Mouse (Mus musculus) midbrain, embryonic 13.5 days (tissue): ENCODE results near the gene Tnfrsf17. TPM values are rescaled to one million over a fixed set of nuclear protein-coding genes. Genes with fewer than 3 reads are reported as not detected.
"Not testable (repeated sequence)": the region's sequence is repeated elsewhere in the genome, so short reads cannot be mapped to it uniquely, and the experiment has no call there.

Experiments
- ATAC-seq: fragments of 200-750 bp; cut with Nextera tagmentation; 2 replicates; pipeline ENCODE4 v1.8.0; 2017; ENCODE audit warnings: mild to moderate bottlenecking, moderate TSS enrichment, moderate library complexity
- H3K27ac ChIP-seq: fragments of 300-500 bp; sonication (generic); 2 replicates; pipeline ENCODE4 v1.5.1; 2015; ENCODE audit warnings: inconsistent platforms, mild to moderate bottlenecking, moderate library complexity
- H3K27me3 ChIP-seq: fragments of 300-500 bp; sonication (generic); 2 replicates; pipeline ENCODE4 v1.6.1; 2015; ENCODE audit warnings: mild to moderate bottlenecking, inconsistent platforms
- H3K36me3 ChIP-seq: fragments of 300-500 bp; sonication (generic); 2 replicates; pipeline ENCODE4 v1.6.1; 2015; ENCODE audit warnings: mild to moderate bottlenecking, inconsistent platforms
- H3K4me1 ChIP-seq: fragments of 300-500 bp; sonication (generic); replicated peaks from 2 replicates; pipeline ENCODE4 v1.6.1; 2015; ENCODE audit warnings: inconsistent platforms
- H3K4me2 ChIP-seq: fragments of 300-500 bp; sonication (generic); replicated peaks from 2 replicates; pipeline ENCODE4 v1.6.1; 2015; ENCODE audit warnings: moderate library complexity, mild to moderate bottlenecking, inconsistent platforms
- H3K4me3 ChIP-seq: fragments of 300-500 bp; sonication (generic); replicated peaks from 2 replicates; pipeline ENCODE4 v1.5.1; 2015; ENCODE audit warnings: mild to moderate bottlenecking, inconsistent platforms
- H3K9ac ChIP-seq: fragments of 300-500 bp; sonication (generic); replicated peaks from 2 replicates; pipeline ENCODE4 v1.6.1; 2015; ENCODE audit warnings: mild to moderate bottlenecking, inconsistent platforms
- H3K9me3 ChIP-seq: fragments of 300-500 bp; sonication (generic); 2 replicates; pipeline ENCODE4 v1.6.1; 2016; ENCODE audit warnings: mild to moderate bottlenecking, inconsistent platforms
- WGBS: fragments of 180-500 bp; shearing (Covaris S2); methylation state at CpG from one replicate; pipeline ENCODE4 v1.1.7; 2015; 5-methylcytosine and 5-hydroxymethylcytosine counted together
- polyA plus RNA-seq: library from polyadenylated mRNA; unstranded; fragments of >200 nt; fragmentation: Nextera tagmentation; extraction: Ambion mirVana; gene quantifications from 2 replicates; pipeline ENCODE4 v1.2.1, GENCODE M21; 2015

Tnfrsf17 gene
- polyA plus RNA-seq, 1 experiment from 2014 or later: 0.27 TPM

DNA sequence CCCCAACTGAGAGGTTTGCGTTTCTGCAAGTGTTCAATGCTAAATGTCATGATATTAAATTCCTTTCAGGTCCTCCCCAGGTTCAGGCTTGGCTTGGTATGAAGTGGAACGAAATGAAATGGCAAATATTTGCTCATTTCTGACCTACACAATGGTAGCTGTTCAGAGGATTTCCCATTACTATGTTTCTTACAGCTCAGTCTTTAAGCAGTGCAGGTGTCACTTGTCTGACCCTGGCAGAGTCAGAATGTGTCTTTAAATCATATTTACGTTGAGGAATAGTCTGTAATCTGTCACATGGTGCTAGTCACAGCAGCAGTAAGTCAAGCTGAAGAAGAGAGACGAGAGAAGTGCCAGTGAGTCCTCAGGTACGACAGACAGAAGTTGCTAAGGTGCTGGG lies 45.6 kb downstream of the Tnfrsf17 start:
- Histone ChIP-seq H3K9ac (no peak overlapping the region), H3K36me3 (peaks cover 11% of the 10 kb centered on the region), H3K27ac (no peak overlapping the region), H3K27me3 (no peaks in the 10 kb centered on the region), H3K4me1 (peaks cover 6% of the 10 kb centered on the region; the same call in 1 of the 2 replicates), H3K4me2 (no peak overlapping the region), H3K9me3 (no peaks in the 10 kb centered on the region), H3K4me3 (no peak overlapping the region)
- 76% methylated on average over 5 of the region's 5 CpGs for WGBS
- no peak for ATAC-seq

DNA sequence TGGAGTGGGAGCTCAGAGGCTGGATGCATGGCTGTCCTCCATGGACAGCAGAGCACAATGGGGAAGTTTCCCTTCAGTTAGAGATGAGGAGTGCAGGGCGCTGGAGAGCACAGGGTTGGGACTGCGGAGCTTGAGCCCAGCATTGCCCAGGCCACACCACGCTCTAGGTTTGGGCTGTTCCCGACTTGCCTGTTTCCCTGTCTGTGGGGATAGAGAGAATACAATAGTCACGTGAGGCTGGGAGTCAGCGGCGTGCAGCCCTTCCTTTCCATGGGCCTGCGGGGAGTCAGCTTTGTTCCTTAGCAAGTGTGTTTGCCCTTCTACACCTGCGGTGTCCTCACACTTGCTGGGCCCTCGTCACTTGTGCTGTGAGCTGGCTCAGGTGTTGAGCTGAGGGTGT lies 46.3 kb downstream of the Tnfrsf17 start:
- H3K9me3 ChIP-seq: no peaks in the 10 kb centered on the region
- H3K36me3 ChIP-seq: peaks cover 6% of the 10 kb centered on the region; the same call in 1 of the 2 replicates
- peak; percentile 60; the same call in 1 of the 2 replicates for ATAC-seq
- no peak overlapping the region for H3K4me3 ChIP-seq
- peaks cover 6% of the 10 kb centered on the region; the same call in 1 of the 2 replicates for H3K4me1 ChIP-seq
- no peaks in the 10 kb centered on the region for H3K27me3 ChIP-seq
- H3K9ac ChIP-seq: no peak overlapping the region
- H3K27ac ChIP-seq: no peak overlapping the region
- WGBS: 14% methylated on average over 10 of the region's 10 CpGs
- no peak overlapping the region for H3K4me2 ChIP-seq

DNA sequence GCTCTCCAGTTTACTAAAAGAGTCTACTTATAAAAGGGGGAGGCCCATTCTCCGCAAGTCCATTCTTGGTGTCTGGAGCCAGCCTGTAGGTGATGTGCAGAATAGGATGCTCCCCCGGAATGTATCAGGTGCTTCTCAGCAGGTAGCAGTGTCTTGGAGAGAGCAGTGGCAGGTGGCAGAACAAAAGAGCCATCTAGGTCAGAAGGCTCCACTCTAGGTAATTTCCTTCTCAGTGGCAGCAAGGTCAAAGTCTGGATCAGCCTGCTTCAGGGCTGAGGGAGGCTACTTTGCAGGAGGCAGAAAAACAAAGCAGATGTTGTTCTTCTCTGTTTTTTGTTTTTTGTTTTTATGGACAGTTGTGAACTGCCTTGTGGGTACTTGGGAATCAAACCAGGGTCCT lies 47.0 kb downstream of the Tnfrsf17 start:
- not testable (repeated sequence) for H3K4me2 ChIP-seq, H3K4me3 ChIP-seq, ATAC-seq, H3K36me3 ChIP-seq, H3K27ac ChIP-seq, H3K4me1 ChIP-seq, H3K27me3 ChIP-seq, H3K9ac ChIP-seq, H3K9me3 ChIP-seq
- WGBS: 61% methylated on average over 2 of the region's 2 CpGs

DNA sequence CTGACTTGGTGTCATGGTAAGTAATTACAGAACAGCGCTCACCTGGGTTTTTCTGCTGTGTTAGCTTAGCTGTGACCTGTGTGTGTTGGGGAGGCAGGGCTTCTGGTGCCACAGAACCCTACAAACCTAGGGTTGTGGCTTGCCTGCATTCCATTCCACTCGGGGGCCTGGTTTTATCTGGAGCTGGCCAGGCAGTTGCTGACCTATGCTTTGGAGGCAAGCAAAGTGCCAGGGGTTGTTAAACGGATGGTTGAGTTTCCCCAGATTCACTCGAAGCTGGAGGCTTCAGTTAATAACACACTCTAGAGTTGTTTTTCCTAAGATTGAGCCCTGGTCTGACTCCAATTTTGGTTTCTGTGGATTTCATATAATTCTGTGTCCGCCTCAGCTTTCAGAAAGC lies 52.0 kb downstream of the Tnfrsf17 start:
- H3K9me3 ChIP-seq: no peaks in the 10 kb centered on the region
- peaks cover 17% of the 10 kb centered on the region for H3K4me1 ChIP-seq
- H3K9ac ChIP-seq: no peak overlapping the region
- H3K27ac ChIP-seq: no peak overlapping the region
- peaks cover 2% of the 10 kb centered on the region; the same call in 1 of the 2 replicates for H3K27me3 ChIP-seq
- no peak for ATAC-seq
- WGBS: 81% methylated on average over 5 of the region's 5 CpGs
- H3K36me3 ChIP-seq: no peaks in the 10 kb centered on the region
- H3K4me2 ChIP-seq: no peak overlapping the region
- H3K4me3 ChIP-seq: no peak overlapping the region

DNA sequence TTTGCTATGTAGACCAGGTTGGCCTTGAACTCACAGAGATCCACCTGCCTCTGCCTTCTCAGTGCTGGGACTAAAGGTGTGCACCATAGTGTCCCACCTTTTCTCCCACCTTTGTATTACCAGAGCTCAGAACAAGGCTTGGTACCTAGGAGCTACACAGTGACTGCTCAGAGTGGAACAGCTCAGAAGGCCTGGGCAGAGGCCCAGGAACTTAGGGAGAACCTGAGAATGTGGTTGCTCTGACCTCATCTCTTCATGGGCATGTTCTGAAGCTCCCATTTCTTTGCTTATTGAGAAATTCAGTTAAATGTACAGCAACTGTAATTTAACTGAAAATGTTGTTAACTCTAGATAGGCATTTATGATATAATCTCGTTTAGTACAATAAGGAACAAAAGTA lies 53.2 kb downstream of the Tnfrsf17 start:
- Histone ChIP-seq H3K36me3 (no peaks in the 10 kb centered on the region), H3K4me2 (no peak overlapping the region), H3K9me3 (no peaks in the 10 kb centered on the region), H3K9ac (no peak overlapping the region), H3K4me1 (peaks cover 23% of the 10 kb centered on the region), H3K27me3 (peaks cover 2% of the 10 kb centered on the region; the same call in 1 of the 2 replicates), H3K4me3 (no peak overlapping the region), H3K27ac (no peak overlapping the region)
- 68% methylated on average over 1 of the region's 1 CpGs for WGBS
- ATAC-seq: no peak

DNA sequence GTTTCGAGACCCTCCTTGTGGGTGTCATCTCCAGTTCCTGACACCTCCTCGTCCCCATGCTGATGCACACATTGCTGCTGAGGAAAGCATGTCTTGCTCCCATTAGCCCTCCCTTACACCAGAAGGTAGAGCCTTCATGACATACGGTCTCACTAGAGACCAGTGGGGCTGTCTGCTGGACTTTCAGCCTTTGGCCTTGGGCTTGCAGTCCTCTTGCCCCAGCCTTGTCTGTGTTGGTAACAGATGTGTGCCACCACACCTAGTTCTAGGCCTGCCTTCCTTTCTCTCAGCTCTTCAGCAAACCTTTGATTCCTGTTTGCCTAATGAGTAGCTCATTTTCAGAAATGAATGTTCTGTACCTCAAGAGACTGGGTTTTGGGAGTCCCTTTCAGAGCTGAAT lies 54.8 kb downstream of the Tnfrsf17 start:
- 86% methylated on average over 3 of the region's 3 CpGs for whole genome bisulfite sequencing
- peaks cover 2% of the 10 kb centered on the region; the same call in 1 of the 2 replicates for H3K27me3 ChIP-seq
- H3K27ac ChIP-seq: no peak overlapping the region
- H3K9ac ChIP-seq: no peak overlapping the region
- H3K4me2 ChIP-seq: no peak overlapping the region
- peaks cover 23% of the 10 kb centered on the region for H3K4me1 ChIP-seq
- peaks cover 4% of the 10 kb centered on the region; the same call in 1 of the 2 replicates for H3K36me3 ChIP-seq
- H3K9me3 ChIP-seq: no peaks in the 10 kb centered on the region
- ATAC-seq: no peak
- H3K4me3 ChIP-seq: no peak overlapping the region

DNA sequence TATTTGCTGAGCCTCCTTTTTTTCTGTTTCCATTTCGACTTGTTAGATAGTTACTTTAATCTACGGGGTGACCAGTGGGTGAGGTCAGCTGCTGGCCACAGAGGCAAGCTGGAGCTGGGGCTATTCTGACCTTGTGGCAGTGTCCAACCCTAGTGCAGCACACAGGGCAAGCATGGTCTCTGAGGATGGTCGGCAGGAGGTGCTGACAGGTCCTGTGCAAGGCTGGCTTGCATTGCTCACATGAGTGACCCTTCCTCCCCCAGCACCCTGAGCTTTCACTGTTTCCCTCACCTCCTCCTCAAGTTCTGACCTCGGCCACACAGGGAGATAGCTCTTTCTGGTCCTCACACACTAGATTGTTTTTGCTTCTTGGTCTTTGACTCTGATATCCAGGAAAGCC lies 55.5 kb downstream of the Tnfrsf17 start:
- Histone ChIP-seq H3K4me2 (no peak overlapping the region), H3K27ac (peak overlapping the region; percentile 49; the same call in 1 of the 2 replicates), H3K27me3 (peaks cover 2% of the 10 kb centered on the region; the same call in 1 of the 2 replicates), H3K9ac (no peak overlapping the region), H3K4me1 (peaks cover 23% of the 10 kb centered on the region), H3K36me3 (peaks cover 4% of the 10 kb centered on the region; the same call in 1 of the 2 replicates), H3K4me3 (no peak overlapping the region), H3K9me3 (no peaks in the 10 kb centered on the region)
- WGBS: 41% methylated on average over 4 of the region's 4 CpGs
- ATAC-seq: peak; percentile 58

DNA sequence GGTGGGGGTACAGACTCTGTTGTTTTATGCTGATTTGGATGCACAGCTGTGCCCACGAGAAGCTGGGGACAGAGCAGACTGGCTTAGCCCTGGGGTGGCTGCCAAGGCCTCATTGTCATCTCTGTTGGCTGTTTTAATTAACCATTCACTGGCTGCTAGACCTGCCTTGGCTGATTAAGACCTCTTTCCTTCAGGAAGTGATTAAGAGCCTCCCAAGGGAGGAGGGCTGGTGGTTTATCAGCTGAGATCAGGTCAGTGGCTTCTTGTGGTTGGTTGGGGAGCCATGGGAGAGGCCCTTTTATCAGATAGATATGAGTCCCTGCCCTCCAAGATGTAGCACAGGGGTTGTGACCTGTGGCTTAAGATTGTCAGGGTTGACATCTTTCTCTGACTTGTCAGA lies 56.0 kb downstream of the Tnfrsf17 start:
- H3K36me3 ChIP-seq: peaks cover 4% of the 10 kb centered on the region; the same call in 1 of the 2 replicates
- H3K9ac ChIP-seq: 0 out of 2 replicates have a peak overlapping the region, but pooled peaks have one; percentile 19
- 0% methylated on average over 1 of the region's 1 CpGs for WGBS
- no peak overlapping the region for H3K4me2 ChIP-seq
- peak overlapping the region; percentile 49 for H3K27ac ChIP-seq
- peaks cover 23% of the 10 kb centered on the region for H3K4me1 ChIP-seq
- no peak overlapping the region for H3K4me3 ChIP-seq
- H3K27me3 ChIP-seq: peaks cover 2% of the 10 kb centered on the region; the same call in 1 of the 2 replicates
- peak; percentile 93 for ATAC-seq
- H3K9me3 ChIP-seq: no peaks in the 10 kb centered on the region

Other genes starting within 250 kb of the Tnfrsf17 start
- 31.5 and 33.5 TPM in 2 replicates for gene Litaf, start 247.7 kb upstream of the Tnfrsf17 start, polyA plus RNA-seq
- gene Txndc11, start 179.2 kb upstream of the Tnfrsf17 start, polyA plus RNA-seq: 27.5 and 30.0 TPM in 2 replicates
- 75.1 and 79.3 TPM in 2 replicates for gene Zc3h7a, start 137.4 kb upstream of the Tnfrsf17 start, polyA plus RNA-seq
- gene Rsl1d1, start 110.5 kb upstream of the Tnfrsf17 start, polyA plus RNA-seq: 165 and 168 TPM in 2 replicates
- gene Gspt1, start 59.5 kb upstream of the Tnfrsf17 start, polyA plus RNA-seq: 51.2 and 55.2 TPM in 2 replicates
- 19.6 and 21.7 TPM in 2 replicates for gene Snx29, start 9.1 kb downstream of the Tnfrsf17 start, polyA plus RNA-seq